Mouse (Mus musculus) hindbrain, embryonic 15.5 days (tissue): ENCODE measurements around the gene Uhrf1. TPM values are rescaled to one million over a fixed set of nuclear protein-coding genes. Genes with fewer than 3 reads are reported as not detected.

ENCODE experiments used
- ATAC-seq: fragments of 200-750 bp; cut with Nextera tagmentation; 2 replicates; pipeline ENCODE4 v1.8.0; 2017; ENCODE audit warnings: low read depth, moderate number of reproducible peaks, moderate TSS enrichment; ENCODE audit not compliant: low FRiP score
- H3K27ac ChIP-seq: fragments of 300-500 bp; sonication (generic); replicated peaks from 2 replicates; pipeline ENCODE4 v1.5.1; 2015; ENCODE audit warnings: mild to moderate bottlenecking, inconsistent platforms
- H3K27me3 ChIP-seq: fragments of 300-500 bp; sonication (generic); 2 replicates; pipeline ENCODE4 v1.6.1; 2015; ENCODE audit warnings: control low read depth, inconsistent platforms
- H3K36me3 ChIP-seq: fragments of 300-500 bp; sonication (generic); 2 replicates; pipeline ENCODE4 v1.6.1; 2015; ENCODE audit warnings: control low read depth, inconsistent platforms
- H3K4me1 ChIP-seq: fragments of 300-500 bp; sonication (generic); replicated peaks from 2 replicates; pipeline ENCODE4 v1.6.1; 2015; ENCODE audit warnings: control low read depth, inconsistent platforms
- H3K4me2 ChIP-seq: fragments of 300-500 bp; sonication (generic); 2 replicates; pipeline ENCODE4 v1.6.1; 2015; ENCODE audit warnings: moderate library complexity, mild to moderate bottlenecking, inconsistent platforms
- H3K4me3 ChIP-seq: fragments of 300-500 bp; sonication (generic); 2 replicates; pipeline ENCODE4 v1.5.1; 2015; ENCODE audit warnings: mild to moderate bottlenecking, inconsistent platforms
- H3K9ac ChIP-seq: fragments of 300-500 bp; sonication (generic); 2 replicates; pipeline ENCODE4 v1.6.1; 2015; ENCODE audit warnings: inconsistent platforms
- H3K9me3 ChIP-seq: fragments of 300-500 bp; sonication (generic); 2 replicates; pipeline ENCODE4 v1.6.1; 2016; ENCODE audit warnings: control low read depth, inconsistent platforms
- WGBS: fragments of 180-500 bp; shearing (Covaris S2); methylation state at CpG from one replicate; pipeline ENCODE4 v1.1.7; 2015; 5-methylcytosine and 5-hydroxymethylcytosine counted together
- polyA plus RNA-seq: library from polyadenylated mRNA; unstranded; fragments of >200 nt; fragmentation: Nextera tagmentation; extraction: Ambion mirVana; gene quantifications from 2 replicates; pipeline ENCODE4 v1.2.1, GENCODE M21; 2015

Gene Uhrf1
- polyA plus RNA-seq, 1 experiment from 2014 or later, result 29.7 TPM

DNA sequence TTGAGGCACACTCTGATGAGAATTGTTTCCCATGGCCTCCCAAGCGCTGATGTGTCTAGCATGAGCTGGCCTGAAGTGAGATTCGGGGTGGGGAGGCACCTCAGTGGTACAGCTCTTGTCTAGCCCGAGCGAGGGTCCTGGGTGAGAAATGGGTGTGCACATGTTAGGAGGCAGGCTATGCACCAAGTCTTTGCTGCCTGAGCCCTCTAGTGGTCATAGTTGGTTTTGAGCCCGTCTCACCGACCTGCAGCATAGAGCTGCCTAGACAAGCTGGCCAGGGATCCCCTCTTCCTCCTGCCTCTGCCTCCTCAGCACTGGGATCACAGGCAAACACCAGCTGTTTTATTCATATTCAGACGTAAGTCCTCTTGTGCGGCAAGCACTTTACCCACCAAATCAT lies 39.1 kb upstream of the Uhrf1 start:
- Histone ChIP-seq H3K27ac (no peak overlapping the region), H3K4me3 (no peak overlapping the region), H3K27me3 (no peaks in the 10 kb centered on the region), H3K36me3 (peaks cover 32% of the 10 kb centered on the region), H3K9ac (no peak overlapping the region), H3K9me3 (no peaks in the 10 kb centered on the region), H3K4me1 (peaks cover 47% of the 10 kb centered on the region), H3K4me2 (no peak overlapping the region)
- ATAC-seq, result peak; percentile 59; the same call in 1 of the 2 replicates
- 20% methylated on average over 8 of the region's 8 CpGs for WGBS

DNA sequence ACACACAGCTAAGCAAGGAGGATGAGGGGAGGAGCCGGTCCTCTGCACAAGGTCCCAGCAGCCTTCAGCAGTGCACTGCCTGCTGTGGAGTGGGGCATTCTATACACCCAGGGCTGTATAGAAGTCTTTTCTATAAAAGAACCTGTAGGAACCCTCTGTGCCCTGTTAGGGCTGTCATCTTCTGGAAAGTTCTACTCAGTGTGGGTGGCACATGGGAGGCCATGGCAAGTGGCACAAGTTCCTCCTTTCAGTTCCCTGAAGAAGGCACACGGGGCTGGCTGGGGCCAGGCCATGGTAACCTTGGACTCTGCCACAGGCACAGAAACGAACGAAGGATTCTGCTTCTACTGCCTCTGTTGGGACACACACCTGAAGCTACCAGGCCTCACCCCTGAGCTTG lies 38.1 kb upstream of the Uhrf1 start:
- H3K9ac ChIP-seq, result no peak overlapping the region
- no peak overlapping the region for H3K4me3 ChIP-seq
- H3K4me1 ChIP-seq, result peaks cover 42% of the 10 kb centered on the region
- ATAC-seq, result no peak
- peaks cover 22% of the 10 kb centered on the region for H3K36me3 ChIP-seq
- H3K4me2 ChIP-seq, result no peak overlapping the region
- H3K27me3 ChIP-seq, result no peaks in the 10 kb centered on the region
- no peak overlapping the region for H3K27ac ChIP-seq
- WGBS, result 94% methylated on average over 4 of the region's 4 CpGs
- H3K9me3 ChIP-seq, result no peaks in the 10 kb centered on the region

DNA sequence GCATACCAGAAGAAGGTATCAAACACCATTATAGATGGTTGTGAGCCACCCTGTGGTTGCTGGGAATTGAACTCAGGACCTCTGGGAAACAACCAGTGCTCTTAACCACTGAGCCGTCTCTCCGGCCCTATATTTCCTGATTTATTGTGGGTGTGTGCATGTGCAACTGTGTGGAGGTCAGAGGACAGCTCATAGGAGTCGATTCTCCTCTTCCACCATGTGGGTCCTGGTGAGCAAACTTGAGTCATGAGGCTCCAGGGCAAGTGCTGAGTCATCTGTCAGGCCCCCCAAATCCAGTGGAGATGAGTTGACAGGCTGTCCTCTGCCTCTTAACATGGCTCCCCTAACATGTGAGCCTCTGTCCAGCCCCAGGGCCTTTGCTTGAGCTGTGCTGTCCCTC lies 37.3 kb upstream of the Uhrf1 start:
- 96% methylated on average over 3 of the region's 3 CpGs for WGBS

DNA sequence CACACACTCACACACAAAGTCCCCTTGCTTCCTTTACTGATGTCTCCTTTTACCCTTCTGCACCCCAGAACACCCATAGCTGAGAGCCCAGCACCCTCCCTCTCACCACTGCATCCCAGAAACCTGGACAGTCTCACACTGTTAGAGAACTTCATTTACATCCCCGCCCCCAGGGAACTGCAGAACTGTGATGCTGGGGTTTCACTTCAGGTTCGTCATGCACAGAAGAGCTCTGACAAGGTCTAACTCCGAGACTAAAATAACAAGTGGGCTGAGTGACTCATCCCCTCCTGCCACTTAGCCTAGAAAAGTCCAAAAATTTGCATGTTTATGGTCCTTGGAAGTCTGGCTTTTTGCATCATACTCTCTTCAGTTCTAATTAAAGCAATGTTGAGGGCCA lies 36.9 kb upstream of the Uhrf1 start:
- H3K4me1 ChIP-seq, result peaks cover 30% of the 10 kb centered on the region
- no peak overlapping the region for H3K4me3 ChIP-seq
- no peak for ATAC-seq
- H3K9me3 ChIP-seq, result no peaks in the 10 kb centered on the region
- H3K36me3 ChIP-seq, result peaks cover 12% of the 10 kb centered on the region
- H3K4me2 ChIP-seq, result no peak overlapping the region
- H3K27ac ChIP-seq, result no peak overlapping the region
- H3K9ac ChIP-seq, result no peak overlapping the region
- no peaks in the 10 kb centered on the region for H3K27me3 ChIP-seq
- 63% methylated on average over 3 of the region's 3 CpGs for WGBS

More for the DNA sequence above, 37.3 kb upstream of the Uhrf1 start:
- H3K4me3 ChIP-seq, result no peak overlapping the region
- ATAC-seq, result no peak
- no peak overlapping the region for H3K9ac ChIP-seq
- no peak overlapping the region for H3K27ac ChIP-seq
- H3K27me3 ChIP-seq, result no peaks in the 10 kb centered on the region
- H3K36me3 ChIP-seq, result peaks cover 16% of the 10 kb centered on the region
- H3K4me2 ChIP-seq, result no peak overlapping the region
- no peaks in the 10 kb centered on the region for H3K9me3 ChIP-seq
- H3K4me1 ChIP-seq, result peaks cover 34% of the 10 kb centered on the region

DNA sequence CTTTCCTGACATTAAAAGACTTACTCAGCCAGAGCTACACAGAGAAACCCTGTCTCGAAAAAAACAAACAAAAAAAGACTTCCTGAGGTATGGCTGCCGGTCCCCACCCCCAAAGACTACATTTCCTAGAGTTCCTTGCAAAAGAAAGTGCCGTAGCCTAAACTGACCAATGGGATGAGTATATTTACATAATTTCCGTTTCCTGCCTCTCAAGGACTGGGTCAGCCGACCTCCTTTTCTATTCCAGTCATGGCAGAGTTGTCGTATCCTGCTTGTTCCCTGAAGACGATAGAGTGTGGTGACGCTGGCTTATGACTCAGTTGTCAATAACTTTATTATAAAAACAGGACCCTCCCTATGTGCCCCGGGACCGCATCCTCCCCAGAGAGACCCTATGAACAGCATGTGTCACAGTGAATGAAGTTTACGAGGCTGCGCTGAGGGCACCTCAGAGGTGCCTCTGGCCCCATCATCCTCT lies 33.9 kb upstream of the Uhrf1 start:
- ATAC-seq, result peak; percentile 89
- Histone ChIP-seq H3K27ac (peak overlapping the region; percentile 76), H3K36me3 (no peaks in the 10 kb centered on the region), H3K4me2 (peak overlapping the region; percentile 63), H3K4me3 (peak overlapping the region; percentile 38), H3K9me3 (no peaks in the 10 kb centered on the region), H3K27me3 (no peaks in the 10 kb centered on the region), H3K9ac (peak overlapping the region; percentile 38), H3K4me1 (peaks cover 12% of the 10 kb centered on the region)
- whole genome bisulfite sequencing, result 24% methylated on average over 12 of the region's 12 CpGs

DNA sequence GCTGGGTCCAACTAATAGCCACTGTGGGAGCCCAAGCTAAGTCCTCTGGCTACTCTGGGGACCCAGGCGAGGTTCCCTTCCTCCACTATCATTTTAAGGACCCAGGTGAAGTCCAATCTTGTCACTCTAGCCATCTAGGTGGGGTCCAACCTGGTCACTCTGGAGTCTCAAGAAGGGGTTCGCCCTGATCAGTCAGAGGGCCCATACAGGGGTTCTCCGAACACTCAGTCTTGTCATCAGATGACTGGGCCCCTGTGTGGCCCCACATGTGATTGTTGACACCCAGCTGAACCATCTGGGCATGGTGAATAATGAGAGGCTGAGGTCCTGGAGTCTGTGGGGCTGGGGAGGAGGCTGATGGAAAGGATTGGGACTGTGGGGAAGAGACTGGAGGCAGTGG lies 33.4 kb upstream of the Uhrf1 start:
- H3K4me3 ChIP-seq, result peak overlapping the region; percentile 38
- peak overlapping the region; percentile 76 for H3K27ac ChIP-seq
- H3K36me3 ChIP-seq, result no peaks in the 10 kb centered on the region
- H3K4me1 ChIP-seq, result peaks cover 12% of the 10 kb centered on the region
- no peaks in the 10 kb centered on the region for H3K9me3 ChIP-seq
- H3K4me2 ChIP-seq, result peak overlapping the region; percentile 63
- H3K27me3 ChIP-seq, result no peaks in the 10 kb centered on the region
- 68% methylated on average over 3 of the region's 3 CpGs for WGBS
- ATAC-seq, result peak; percentile 19; the same call in 1 of the 2 replicates
- peak overlapping the region; percentile 12; the same call in 1 of the 2 replicates for H3K9ac ChIP-seq

DNA sequence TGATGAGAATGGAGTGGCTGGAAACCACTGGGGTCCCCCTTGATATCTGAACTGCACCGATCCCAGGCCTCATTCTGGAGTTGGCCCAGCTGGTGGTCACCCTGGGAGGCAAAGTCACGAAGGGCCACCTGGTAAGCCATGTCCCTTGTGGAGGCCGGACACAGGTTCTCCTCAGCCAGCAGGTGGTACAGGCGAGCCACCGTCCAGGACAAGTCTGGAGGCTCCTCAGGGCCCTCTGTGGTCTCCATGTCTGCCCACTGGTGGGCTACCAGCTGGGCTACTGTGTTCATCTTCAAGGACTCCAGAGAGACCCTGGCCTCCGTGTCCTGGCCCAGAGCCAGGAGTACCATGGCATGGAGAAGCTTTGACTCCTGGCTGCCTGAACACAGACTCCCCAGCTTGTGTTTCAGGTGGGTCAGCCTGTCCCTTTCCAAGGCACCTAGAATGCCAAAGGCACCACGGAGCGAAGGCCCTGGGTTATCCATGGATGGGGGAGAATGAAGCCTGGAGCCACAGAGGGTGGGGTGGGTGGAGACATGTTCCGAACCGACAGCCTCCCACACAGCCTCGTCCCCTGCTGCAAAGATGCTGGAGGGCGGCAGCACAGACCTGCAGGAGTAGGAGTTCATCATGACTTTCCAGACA lies 31.4 kb upstream of the Uhrf1 start:
- Histone ChIP-seq H3K4me1 (peaks cover 21% of the 10 kb centered on the region), H3K4me3 (no peak overlapping the region), H3K4me2 (no peak overlapping the region), H3K9ac (no peak overlapping the region), H3K36me3 (no peaks in the 10 kb centered on the region), H3K9me3 (no peaks in the 10 kb centered on the region), H3K27me3 (no peaks in the 10 kb centered on the region), H3K27ac (no peak overlapping the region)
- WGBS, result 89% methylated on average over 12 of the region's 12 CpGs
- ATAC-seq, result no peak

DNA sequence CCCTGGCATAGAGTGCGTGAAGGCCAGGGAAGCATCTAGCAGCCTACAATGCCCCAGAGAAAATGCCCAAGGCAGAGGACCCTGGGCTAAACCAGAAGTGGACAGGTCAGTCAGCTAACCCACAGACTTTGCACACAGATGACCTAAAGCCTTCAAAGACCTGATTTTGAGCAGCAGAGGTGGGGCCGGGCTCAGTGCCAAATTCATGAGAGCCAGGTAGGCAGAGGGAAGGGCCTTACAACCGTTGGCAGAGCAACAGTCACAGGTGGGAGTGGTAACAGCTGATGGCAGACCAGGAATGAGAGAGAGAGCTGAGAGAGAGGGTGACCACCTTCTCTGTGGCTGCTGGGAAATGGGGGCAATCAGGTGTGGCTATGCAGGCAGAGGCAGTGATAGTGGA lies 30.5 kb upstream of the Uhrf1 start:
- no peak for ATAC-seq
- H3K36me3 ChIP-seq, result no peaks in the 10 kb centered on the region
- no peak overlapping the region for H3K4me3 ChIP-seq
- no peak overlapping the region for H3K27ac ChIP-seq
- H3K27me3 ChIP-seq, result no peaks in the 10 kb centered on the region
- WGBS, result 91% methylated on average over 3 of the region's 3 CpGs
- H3K9ac ChIP-seq, result no peak overlapping the region
- H3K4me1 ChIP-seq, result peaks cover 29% of the 10 kb centered on the region
- H3K9me3 ChIP-seq, result no peaks in the 10 kb centered on the region
- H3K4me2 ChIP-seq, result no peak overlapping the region

DNA sequence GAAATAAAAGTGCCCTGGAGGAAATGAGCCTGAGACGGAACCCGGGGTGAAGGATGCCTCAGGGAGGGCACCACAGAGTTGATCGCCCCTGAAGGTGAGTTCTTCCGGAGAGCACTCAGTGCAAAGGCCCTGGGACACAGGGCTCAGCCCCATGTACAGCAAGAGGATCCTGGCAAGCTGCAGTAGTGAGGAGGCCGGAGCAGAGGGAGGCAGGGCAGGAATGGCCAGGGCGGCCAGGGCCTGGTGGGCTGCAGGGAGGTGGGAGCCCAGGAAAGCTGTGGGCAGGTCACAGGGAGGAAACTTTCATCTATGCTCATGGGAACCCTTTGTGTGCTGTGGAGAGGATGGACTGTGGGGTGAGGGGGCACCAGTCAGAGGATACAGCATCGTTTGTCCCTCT lies 29.6 kb upstream of the Uhrf1 start:
- Histone ChIP-seq H3K4me3 (no peak overlapping the region), H3K4me2 (no peak overlapping the region), H3K36me3 (no peaks in the 10 kb centered on the region), H3K4me1 (peaks cover 25% of the 10 kb centered on the region), H3K9ac (no peak overlapping the region), H3K9me3 (no peaks in the 10 kb centered on the region), H3K27me3 (no peaks in the 10 kb centered on the region), H3K27ac (no peak overlapping the region)
- ATAC-seq, result no peak
- WGBS, result 88% methylated on average over 7 of the region's 7 CpGs

DNA sequence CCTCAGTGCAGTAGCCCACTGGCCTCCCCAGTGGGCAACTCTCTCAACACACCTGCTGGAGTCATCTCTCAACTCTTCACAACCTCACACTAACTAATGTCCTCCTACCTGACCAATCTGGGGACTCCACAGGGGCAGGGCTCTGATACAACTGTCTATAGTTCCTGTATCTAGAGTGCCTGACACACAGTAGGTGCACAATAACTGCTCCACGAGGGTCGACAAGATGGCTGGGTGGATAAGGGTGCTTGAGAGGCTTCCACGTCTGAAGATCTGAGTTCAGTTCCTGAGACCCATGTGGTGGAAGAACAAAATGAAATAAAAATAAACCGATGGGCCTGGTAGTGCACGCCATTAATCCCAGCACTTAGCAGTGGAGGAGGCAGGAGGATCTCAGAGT lies 29.1 kb upstream of the Uhrf1 start:
- Histone ChIP-seq H3K4me1 (peaks cover 23% of the 10 kb centered on the region), H3K27me3 (no peaks in the 10 kb centered on the region), H3K27ac (no peak overlapping the region), H3K36me3 (no peaks in the 10 kb centered on the region), H3K9ac (no peak overlapping the region), H3K4me2 (no peak overlapping the region), H3K9me3 (no peaks in the 10 kb centered on the region), H3K4me3 (no peak overlapping the region)
- no peak for ATAC-seq
- WGBS, result 87% methylated on average over 5 of the region's 5 CpGs

DNA sequence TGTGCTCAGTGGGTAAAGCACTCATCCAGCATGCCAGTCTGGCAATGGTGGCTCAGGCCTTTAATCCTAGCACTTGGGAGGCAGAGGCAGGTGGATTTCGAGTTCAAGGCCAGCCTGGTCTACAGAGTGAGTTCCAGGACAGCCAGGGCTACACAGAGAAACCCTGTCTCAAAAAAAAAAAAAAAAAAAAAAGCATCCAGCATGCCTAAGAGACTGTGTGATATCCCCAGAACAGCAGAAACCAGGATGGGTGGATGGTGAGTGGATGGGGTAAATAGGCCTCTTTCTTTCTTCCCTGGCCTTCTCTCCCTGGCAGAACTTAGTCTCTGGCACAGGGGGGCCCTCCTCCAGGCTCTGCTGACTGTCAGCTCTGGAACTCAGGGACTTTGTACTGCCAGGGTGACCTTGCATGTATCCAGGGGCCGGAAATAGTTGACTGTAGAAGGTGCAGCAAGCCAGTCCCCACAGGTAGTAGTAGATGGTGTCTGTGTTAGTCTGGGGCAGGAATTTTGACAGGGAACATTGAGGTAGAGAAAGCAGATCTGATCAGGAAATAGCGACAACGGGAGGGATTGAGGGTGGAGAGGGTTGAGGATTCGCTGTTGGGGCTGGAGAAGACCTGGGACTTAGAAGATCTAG lies 27.2 kb upstream of the Uhrf1 start:
- H3K4me2 ChIP-seq, result peak overlapping the region; percentile 78
- no peaks in the 10 kb centered on the region for H3K36me3 ChIP-seq
- H3K27ac ChIP-seq, result peak overlapping the region; percentile 65; the same call in 1 of the 2 replicates
- no peaks in the 10 kb centered on the region for H3K27me3 ChIP-seq
- H3K4me1 ChIP-seq, result peaks cover 17% of the 10 kb centered on the region
- WGBS, result 35% methylated on average over 5 of the region's 5 CpGs
- peak overlapping the region; percentile 52 for H3K9ac ChIP-seq
- H3K4me3 ChIP-seq, result peak overlapping the region; percentile 47
- peak; percentile 27; the same call in 1 of the 2 replicates for ATAC-seq
- H3K9me3 ChIP-seq, result no peaks in the 10 kb centered on the region

DNA sequence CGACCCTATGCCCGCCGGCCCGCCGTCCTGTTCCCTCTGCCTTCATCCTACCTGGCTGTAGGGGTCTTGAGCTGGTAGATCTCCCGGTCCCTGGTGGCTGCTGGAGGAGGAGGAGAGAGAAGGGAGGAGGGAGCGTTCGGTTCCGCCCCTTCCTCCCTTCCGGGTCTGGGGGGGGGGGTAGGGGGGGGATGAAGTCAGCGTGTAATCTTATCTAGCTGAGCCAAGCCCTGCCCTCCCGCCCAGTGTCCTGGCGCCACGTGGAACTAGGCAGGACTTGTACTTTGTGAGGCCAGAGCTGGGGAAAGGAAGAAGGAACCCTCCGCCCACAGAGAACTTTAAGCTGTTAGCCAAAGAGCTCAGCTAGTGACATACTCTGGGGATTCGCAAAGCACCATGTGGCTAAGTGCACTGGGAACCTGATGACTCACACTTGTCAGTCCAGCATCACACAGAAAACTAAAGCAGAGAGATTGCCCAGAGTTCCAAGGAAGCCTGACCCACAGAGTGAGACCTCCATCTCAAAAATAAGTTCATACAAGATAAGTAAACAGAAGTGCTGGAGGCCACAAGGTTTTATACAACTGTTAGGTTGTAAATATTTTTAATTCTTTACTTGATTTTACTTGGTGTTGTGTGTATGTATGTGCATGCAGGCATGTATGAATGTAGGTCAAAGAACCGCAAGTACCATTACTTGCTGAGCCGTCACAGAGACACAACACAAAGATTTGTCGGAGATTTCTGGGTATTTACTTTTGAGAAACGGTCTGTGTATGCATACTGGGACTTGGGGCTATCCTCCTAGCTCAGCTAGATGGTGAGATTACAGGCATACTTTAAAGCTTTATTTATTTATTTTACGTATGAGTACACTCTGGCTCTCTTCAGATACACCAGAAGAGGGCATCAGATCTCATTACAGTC lies 26.2 kb upstream of the Uhrf1 start, which contains the start of gene Ticam1:
Gene Ticam1, minus strand, starts transcription at position 144 of the 924 bp plus-strand sequence.
- peak within 1 kb of the TSS; percentile 78 for H3K4me2 ChIP-seq
- peak within 1 kb of the TSS; percentile 66 for H3K27ac ChIP-seq
- no peaks in the 10 kb centered on the region for H3K36me3 ChIP-seq
- peak within 1 kb of the TSS; percentile 47 for H3K4me3 ChIP-seq
- no peaks in the 10 kb centered on the region for H3K9me3 ChIP-seq
- H3K27me3 ChIP-seq, result no peaks in the 10 kb centered on the region
- peak; percentile 87 for ATAC-seq
- H3K9ac ChIP-seq, result peak within 1 kb of the TSS; percentile 52
- peaks cover 17% of the 10 kb centered on the region for H3K4me1 ChIP-seq
- 9% methylated on average over 17 of the region's 21 CpGs for WGBS
